Mouse (Mus musculus): ENCODE measurements around the gene Tns1. TPM values are rescaled to one million over a fixed set of nuclear protein-coding genes. Genes with fewer than 3 reads are reported as not detected.

Gene Tns1
- polyA plus RNA-seq, 1 experiment from 2014 or later: 65.4 TPM

GRCm38 (mm10) chr1:73929952-73930329, 194.3 kb downstream of the Tns1 start:
- 79% methylated on average over 5 of the region's 5 CpGs for WGBS
- DNase-seq (ENCODE audit: low spot score): no peak
- no peak for TF ChIP-seq CTCF (IDR thresholded peaks at IDR 0.05; ENCODE audit: low read depth)
- Histone ChIP-seq H3K9ac (ENCODE audit: low read depth, low read length) (0 out of 2 replicates have a peak overlapping the region, but pooled peaks have one; percentile 9), H3K9me3 (replicated peaks; ENCODE audit: low read length) (no peaks in the 10 kb centered on the region), H3K27ac (peak overlapping the region; percentile 94), H3K4me3 (replicated peaks; ENCODE audit: low read depth, low read length) (no peak overlapping the region), H3K36me3 (ENCODE audit: insufficient read depth, low read length) (peaks cover 31% of the 10 kb centered on the region), H3K4me1 (replicated peaks; ENCODE audit: insufficient read depth, low read length) (peaks cover 46% of the 10 kb centered on the region), H3K27me3 (ENCODE audit: insufficient read depth, low read length) (no peaks in the 10 kb centered on the region), H3K4me2 (ENCODE audit: low read length) (peak overlapping the region; percentile 25; the same call in 1 of the 2 replicates)
- ATAC-seq (replicated peaks; ENCODE audit: low FRiP score, low read depth): 0 out of 2 replicates have a peak, but pooled peaks have one; percentile 10

DNA sequence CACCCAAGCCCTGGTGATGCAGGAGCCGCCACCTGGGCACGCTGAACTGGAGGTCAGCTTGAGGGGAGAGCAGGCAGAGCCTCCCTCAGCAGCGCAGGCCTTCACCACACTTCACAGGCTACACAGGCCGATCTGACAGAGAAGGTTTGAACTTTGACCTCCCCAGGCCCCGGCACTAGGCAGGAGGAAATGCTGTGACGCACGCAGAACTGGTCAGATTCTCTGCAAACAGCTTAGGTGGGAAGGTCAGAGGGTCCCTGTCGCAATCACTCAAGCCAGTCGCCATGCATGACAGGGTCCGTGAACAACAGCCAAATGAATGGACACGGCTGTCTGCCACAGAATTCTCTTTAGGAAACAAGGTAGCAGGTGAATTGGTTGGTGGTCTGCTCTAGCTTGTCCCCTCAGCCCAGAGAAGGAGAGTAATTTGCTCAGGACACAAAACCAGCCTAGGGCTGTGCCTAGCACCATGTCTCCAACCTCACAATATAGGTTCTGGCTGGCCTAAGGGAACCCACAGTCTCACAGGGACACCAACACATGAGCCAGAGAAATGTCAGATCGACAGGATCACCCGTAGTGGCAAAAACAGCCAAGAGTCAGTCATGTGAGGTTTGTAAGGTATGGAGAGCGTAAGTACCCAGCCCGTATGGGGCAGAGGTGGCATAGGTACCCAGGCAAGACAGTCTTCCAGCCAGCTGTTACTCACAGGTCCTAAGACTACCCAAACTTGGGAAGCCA, 194.9 kb downstream of the Tns1 start:
- Histone ChIP-seq H3K9ac (ENCODE audit: low read depth, low read length) (0 out of 2 replicates have a peak overlapping the region, but pooled peaks have one; percentile 9), H3K4me2 (ENCODE audit: low read length) (0 out of 2 replicates have a peak overlapping the region, but pooled peaks have one; percentile 25), H3K36me3 (ENCODE audit: insufficient read depth, low read length) (peaks cover 34% of the 10 kb centered on the region), H3K4me3 (replicated peaks; ENCODE audit: low read depth, low read length) (no peak overlapping the region), H3K4me1 (replicated peaks; ENCODE audit: insufficient read depth, low read length) (peaks cover 46% of the 10 kb centered on the region), H3K9me3 (replicated peaks; ENCODE audit: low read length) (no peaks in the 10 kb centered on the region), H3K27ac (peak overlapping the region; percentile 94), H3K27me3 (ENCODE audit: insufficient read depth, low read length) (no peaks in the 10 kb centered on the region)
- ATAC-seq (replicated peaks; ENCODE audit: low FRiP score, low read depth) (peak; percentile 86), DNase-seq (ENCODE audit: low spot score) (peak; percentile 74)
- 35% methylated on average over 15 of the region's 15 CpGs for WGBS
- TF ChIP-seq CTCF (IDR thresholded peaks at IDR 0.05; ENCODE audit: low read depth): no peak

- H3K9ac ChIP-seq (ENCODE audit: low read depth, low read length): no peak overlapping the region
- no peak for ATAC-seq (replicated peaks; ENCODE audit: low FRiP score, low read depth)
Observed at GRCm38 (mm10) chr1:73928385-73928784, 195.9 kb downstream of the Tns1 start.

GRCm38 (mm10) chr1:73927819-73928218, 196.4 kb downstream of the Tns1 start:
- no peak overlapping the region for H3K4me2 ChIP-seq (ENCODE audit: low read length)
- peaks cover 43% of the 10 kb centered on the region for H3K4me1 ChIP-seq (replicated peaks; ENCODE audit: insufficient read depth, low read length)
- H3K9ac ChIP-seq (ENCODE audit: low read depth, low read length): no peak overlapping the region
- DNase-seq (ENCODE audit: low spot score): no peak
- H3K36me3 ChIP-seq (ENCODE audit: insufficient read depth, low read length): peaks cover 44% of the 10 kb centered on the region
- ATAC-seq (replicated peaks; ENCODE audit: low FRiP score, low read depth): no peak
- TF ChIP-seq CTCF (IDR thresholded peaks at IDR 0.05; ENCODE audit: low read depth): no peak
- no peak overlapping the region for H3K4me3 ChIP-seq (replicated peaks; ENCODE audit: low read depth, low read length)
- H3K27ac ChIP-seq: peak overlapping the region; percentile 94; the same call in 1 of the 2 replicates
- no peaks in the 10 kb centered on the region for H3K9me3 ChIP-seq (replicated peaks; ENCODE audit: low read length)
- H3K27me3 ChIP-seq (ENCODE audit: insufficient read depth, low read length): no peaks in the 10 kb centered on the region
- 88% methylated on average over 15 of the region's 15 CpGs for WGBS

More at GRCm38 (mm10) chr1:73928385-73928784, 195.9 kb downstream of the Tns1 start:
- no peak for DNase-seq (ENCODE audit: low spot score)
- WGBS: 82% methylated on average over 8 of the region's 8 CpGs
- H3K4me2 ChIP-seq (ENCODE audit: low read length): no peak overlapping the region
- H3K27ac ChIP-seq: peak overlapping the region; percentile 94
- TF ChIP-seq CTCF (IDR thresholded peaks at IDR 0.05; ENCODE audit: low read depth): no peak
- no peaks in the 10 kb centered on the region for H3K9me3 ChIP-seq (replicated peaks; ENCODE audit: low read length)
- H3K27me3 ChIP-seq (ENCODE audit: insufficient read depth, low read length): no peaks in the 10 kb centered on the region
- H3K36me3 ChIP-seq (ENCODE audit: insufficient read depth, low read length): peaks cover 40% of the 10 kb centered on the region
- H3K4me3 ChIP-seq (replicated peaks; ENCODE audit: low read depth, low read length): no peak overlapping the region
- peaks cover 46% of the 10 kb centered on the region for H3K4me1 ChIP-seq (replicated peaks; ENCODE audit: insufficient read depth, low read length)

DNA sequence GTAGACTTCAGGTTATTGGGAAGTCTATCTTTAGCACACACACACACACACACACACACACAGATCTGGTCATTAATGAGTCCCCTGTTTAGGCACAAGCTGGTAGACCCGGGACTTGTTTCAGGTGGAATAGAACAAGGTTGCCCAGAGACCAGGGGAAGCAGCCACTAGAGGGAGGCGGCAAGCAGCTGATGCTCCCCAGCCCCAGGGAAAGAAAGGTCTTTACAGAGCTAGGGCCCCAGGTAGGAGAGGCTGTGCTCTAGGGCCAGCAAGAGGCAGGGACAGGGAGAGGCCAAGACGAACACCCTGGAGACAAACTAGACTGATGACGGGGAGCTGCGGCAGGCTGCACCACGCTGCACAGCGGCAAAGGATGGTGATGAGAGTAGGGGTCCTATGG, 198.0 kb downstream of the Tns1 start:
- Histone ChIP-seq H3K4me2 (ENCODE audit: low read length) (no peak overlapping the region), H3K4me1 (replicated peaks; ENCODE audit: insufficient read depth, low read length) (peaks cover 28% of the 10 kb centered on the region), H3K27me3 (ENCODE audit: insufficient read depth, low read length) (no peaks in the 10 kb centered on the region), H3K9me3 (replicated peaks; ENCODE audit: low read length) (no peaks in the 10 kb centered on the region), H3K27ac (peak overlapping the region; percentile 42; the same call in 1 of the 2 replicates), H3K4me3 (replicated peaks; ENCODE audit: low read depth, low read length) (no peak overlapping the region), H3K9ac (ENCODE audit: low read depth, low read length) (no peak overlapping the region), H3K36me3 (ENCODE audit: insufficient read depth, low read length) (peaks cover 60% of the 10 kb centered on the region)
- no peak for ATAC-seq (replicated peaks; ENCODE audit: low FRiP score, low read depth)
- peak; percentile 54 for TF ChIP-seq CTCF (IDR thresholded peaks at IDR 0.05; ENCODE audit: low read depth)
- DNase-seq (ENCODE audit: low spot score): no peak
- WGBS: 65% methylated on average over 7 of the region's 7 CpGs

DNA sequence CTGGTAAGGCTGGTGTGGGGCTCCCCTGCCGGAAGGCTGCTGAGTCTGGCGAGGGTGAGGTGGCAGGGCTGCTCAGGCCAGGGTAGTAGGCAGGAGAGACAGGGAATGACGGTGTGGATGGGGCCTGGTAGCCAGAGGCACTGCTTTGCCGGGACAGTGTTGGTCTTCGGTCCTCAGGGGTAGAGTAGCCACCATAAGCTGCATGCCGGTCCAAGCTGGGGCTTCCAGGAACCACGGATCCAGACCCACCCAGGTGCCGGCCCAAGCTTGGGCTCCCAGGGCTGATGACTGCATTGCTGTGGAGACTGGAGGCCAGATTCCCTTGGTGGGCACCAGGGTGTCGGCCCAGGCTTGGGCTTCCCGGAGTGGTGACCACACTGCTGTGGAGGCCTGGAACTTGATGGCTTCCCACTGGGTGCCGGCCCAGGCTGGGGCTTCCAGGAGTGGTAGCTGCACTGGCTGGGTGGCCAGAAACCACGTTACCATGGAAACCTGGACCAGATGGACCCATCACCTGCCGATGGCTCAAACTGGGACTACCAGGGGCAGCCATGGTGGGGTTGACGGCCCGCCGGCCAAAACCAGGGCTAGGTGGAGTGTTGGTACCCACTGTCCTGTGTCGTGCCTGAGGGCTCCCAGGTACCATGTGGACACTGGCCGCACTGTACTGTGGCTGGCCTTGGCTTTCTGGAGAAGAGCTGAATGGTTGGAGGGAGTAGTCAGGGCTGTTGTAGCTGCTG, 199.2 kb downstream of the Tns1 start:
- H3K9me3 ChIP-seq (replicated peaks; ENCODE audit: low read length): no peaks in the 10 kb centered on the region
- no peak for DNase-seq (ENCODE audit: low spot score)
- no peaks in the 10 kb centered on the region for H3K27me3 ChIP-seq (ENCODE audit: insufficient read depth, low read length)
- peaks cover 72% of the 10 kb centered on the region for H3K36me3 ChIP-seq (ENCODE audit: insufficient read depth, low read length)
- 95% methylated on average over 18 of the region's 18 CpGs for WGBS
- H3K4me2 ChIP-seq (ENCODE audit: low read length): no peak overlapping the region
- TF ChIP-seq CTCF (IDR thresholded peaks at IDR 0.05; ENCODE audit: low read depth): no peak
- peaks cover 16% of the 10 kb centered on the region; the same call in 1 of the 2 replicates for H3K4me1 ChIP-seq (replicated peaks; ENCODE audit: insufficient read depth, low read length)
- no peak overlapping the region for H3K9ac ChIP-seq (ENCODE audit: low read depth, low read length)
- H3K4me3 ChIP-seq (replicated peaks; ENCODE audit: low read depth, low read length): no peak overlapping the region
- no peak for ATAC-seq (replicated peaks; ENCODE audit: low FRiP score, low read depth)
- no peak overlapping the region for H3K27ac ChIP-seq

Data from kidney, postnatal 0 days (tissue).